Mouse (Mus musculus) embryonic stem cell, embryonic (primary cell): ENCODE results near the gene Fstl3.

Experiments used
- CTCF ChIA-PET, 4 experiments: fragments of 300-600 bp in 2 of 4; fragments of 350-600 bp in 2 of 4; sonication (Branson Sonifier 250); formaldehyde crosslinking; loops; one replicate each; lab custom pipeline; 2022; ENCODE audit warnings: inconsistent platforms in 2 of 4; lab: Charles Lee
- POLR2A ChIA-PET, 4 experiments: fragments of 300-600 bp in 2 of 4; fragments of 350-600 bp in 2 of 4; sonication (Branson Sonifier 250); formaldehyde crosslinking; loops; one replicate each; lab custom pipeline; 2022; ENCODE audit warnings: antibody characterized with exemption in 4 of 4, inconsistent platforms in 1 of 4; lab: Charles Lee

Gene Fstl3

GRCm38 (mm10) chr10:79767372-79768244 lies 9.5 kb upstream of the Fstl3 start:
- ChIA-PET CTCF (interaction anchor here (0.5 to 4.5 kb wide), 48 partner anchors 9 to 909 kb away, joined by 3 to 58 read pairs (median 3); partner anchors contain the start of genes Palm (in 2 of the 4), Abhd17a (in 1 of the 4), Arid3a (in 1 of the 4) and C2cd4c (in 1 of the 4)), POLR2A (interaction anchor here in 3 of 4 experiments (0.5 to 2.6 kb wide), 38 partner anchors 9 to 504 kb away, joined by 3 to 18 read pairs (median 4); partner anchors contain the start of genes Ptbp1 (in 3 of the 3), Med16 (in 2 of the 3), Bsg (in 1 of the 3) and Fgf22 (in 1 of the 3))

- POLR2A ChIA-PET = interaction anchor here (0.6 to 2.0 kb wide), 18 partner anchors 10 to 86 kb away, joined by 3 to 18 read pairs (median 4); partner anchors contain the start of genes Ptbp1 (in 2 of the 4), Cdc34 (in 1 of the 4), Fgf22 (in 1 of the 4) and Polrmt (in 1 of the 4)
- CTCF ChIA-PET = interaction anchor here (0.5 to 4.5 kb wide), 30 partner anchors 9 to 1733 kb away, joined by 3 to 58 read pairs (median 4); partner anchors contain the start of genes Palm (in 2 of the 4), Bsg (in 1 of the 4), Fstl3 (in 1 of the 4) and Gm26602 (in 1 of the 4)
Observed at GRCm38 (mm10) chr10:79768400-79768799, 8.7 kb upstream of the Fstl3 start.

DNA sequence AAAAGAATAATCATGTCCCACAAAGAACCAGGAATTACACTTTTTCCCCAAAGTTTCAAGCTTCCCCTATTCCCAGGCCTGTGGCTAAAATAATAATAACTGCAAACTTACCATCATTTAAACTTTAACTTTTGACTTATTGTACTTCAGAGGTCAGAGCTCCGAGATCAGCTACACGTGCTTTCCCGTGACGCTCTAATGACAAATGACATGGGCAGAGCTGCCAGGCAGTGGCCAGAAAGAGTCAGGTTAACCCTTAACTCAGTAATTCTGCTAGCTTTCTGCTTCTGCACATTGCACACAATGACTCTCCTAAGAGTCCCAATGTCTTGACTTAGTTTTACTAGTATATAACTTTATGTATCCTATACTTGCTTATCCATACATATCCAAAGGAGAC lies 7.7 kb upstream of the Fstl3 start:
- ChIA-PET POLR2A (interaction anchor here in 3 of 4 experiments (0.6 to 2.0 kb wide), 12 partner anchors 9 to 1281 kb away, joined by 3 to 11 read pairs (median 4); partner anchors contain the start of genes Ptbp1 (in 2 of the 3), Cdc34 (in 1 of the 3) and Polrmt (in 1 of the 3)), CTCF (interaction anchor here (0.6 to 4.5 kb wide), 22 partner anchors 8 to 329 kb away, joined by 3 to 58 read pairs (median 6); partner anchors contain the start of genes Palm (in 2 of the 4), Bsg (in 1 of the 4) and Fstl3 (in 1 of the 4))

- ChIA-PET CTCF (interaction anchor here in 3 of 4 experiments (0.6 to 2.0 kb wide), 17 partner anchors 8 to 1633 kb away, joined by 3 to 9 read pairs (median 3); partner anchors contain the start of gene Palm (in 1 of the 3)), POLR2A (interaction anchor here in 2 of 4 experiments (0.6 to 1.4 kb wide), 3 partner anchors 12 to 396 kb away, joined by 3 to 4 read pairs (median 3); partner anchors contain the start of gene Med16 (in 1 of the 2))
Observed at GRCm38 (mm10) chr10:79772320-79772719, 4.8 kb upstream of the Fstl3 start.

DNA sequence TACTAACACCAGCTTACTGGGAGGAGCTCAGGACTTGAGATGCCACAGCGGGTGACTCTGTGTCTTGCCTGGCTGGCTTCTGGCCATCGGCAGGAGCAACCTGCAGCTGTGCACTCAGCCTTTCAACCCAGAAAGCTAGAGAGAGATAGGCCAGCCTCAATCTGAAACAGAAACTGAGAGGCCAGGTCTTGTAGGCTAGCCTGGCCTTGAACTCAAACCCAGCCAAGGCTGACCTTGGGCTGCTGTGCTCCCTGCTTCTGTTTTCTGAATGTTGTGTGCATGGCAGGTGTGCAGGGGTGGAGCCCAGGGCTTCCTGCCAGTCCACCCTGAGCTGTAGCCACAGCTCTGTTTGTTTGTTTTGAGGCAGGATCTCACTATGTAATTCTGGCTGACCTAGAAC lies 3.9 kb upstream of the Fstl3 start:
- CTCF ChIA-PET = interaction anchor here in 2 of 4 experiments (0.7 to 2.0 kb wide), 15 partner anchors 9 to 187 kb away, joined by 3 to 7 read pairs (median 3); partner anchors contain the start of gene Palm (in 2 of the 2)
- POLR2A ChIA-PET = interaction anchor here in 3 of 4 experiments (0.6 to 1.4 kb wide), 5 partner anchors 11 to 1146 kb away, joined by 3 to 7 read pairs (median 3); partner anchors contain the start of genes Bsg (in 1 of the 3) and Med16 (in 1 of the 3)

DNA sequence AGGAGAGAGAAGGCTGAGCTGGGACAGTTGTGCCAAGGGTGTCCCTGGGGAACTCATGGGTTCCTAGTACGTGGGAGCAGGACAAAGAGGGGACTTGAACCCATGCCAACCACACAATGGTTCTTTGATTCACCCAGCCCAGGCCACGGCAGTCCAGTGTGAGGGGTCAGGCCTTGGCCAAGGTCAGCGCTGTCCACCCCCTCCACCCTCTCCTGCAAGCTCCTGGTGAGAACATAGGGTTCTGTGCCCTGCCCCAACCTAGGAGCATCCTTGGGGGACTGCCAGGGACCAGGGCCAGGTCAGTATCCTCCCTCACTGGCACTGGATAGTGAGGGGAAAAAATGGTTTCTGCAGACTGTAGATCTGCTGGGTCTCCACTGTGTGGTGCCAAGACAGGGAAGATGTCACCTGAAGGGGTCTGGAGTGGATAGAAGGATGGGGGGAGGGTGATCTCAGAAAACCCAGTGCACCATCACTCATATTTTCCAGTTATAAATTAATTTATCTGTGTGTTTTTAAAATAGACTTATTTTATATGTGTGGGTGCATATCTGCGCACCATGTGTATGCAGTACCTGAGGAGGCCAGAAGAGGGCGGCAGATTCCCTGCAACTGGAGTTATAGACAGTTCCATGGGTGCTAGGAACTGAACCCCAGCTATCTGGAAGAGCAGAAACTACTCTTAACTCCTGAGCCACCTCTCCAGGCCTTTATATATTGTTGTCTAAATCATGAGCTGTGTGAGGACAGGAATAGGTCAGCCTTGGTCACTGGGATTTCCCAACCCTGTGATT lies 2.4 kb upstream of the Fstl3 start:
- ChIA-PET POLR2A (interaction anchor here in 2 of 4 experiments (0.5 to 1.1 kb wide), 3 partner anchors 27 to 152 kb away, joined by 3 to 9 read pairs (median 4); partner anchors contain the start of gene Bsg (in 1 of the 2)), CTCF (interaction anchor here (0.6 to 2.3 kb wide), 7 partner anchors 14 to 115 kb away, joined by 3 to 10 read pairs (median 4); no protein-coding TSS in a partner anchor)

- POLR2A ChIA-PET = interaction anchor here in 3 of 4 experiments (0.5 to 1.6 kb wide), 7 partner anchors 9 to 74 kb away, joined by 3 to 6 read pairs (median 4); partner anchors contain the start of gene Bsg (in 1 of the 3)
- CTCF ChIA-PET = interaction anchor here (0.5 to 1.8 kb wide), 17 partner anchors 8 to 1852 kb away, joined by 3 to 10 read pairs (median 4); partner anchors contain the start of genes Madcam1 (in 1 of the 4), Med16 (in 1 of the 4) and Wdr18 (in 1 of the 4)
Observed at GRCm38 (mm10) chr10:79778006-79778405, 934 bp downstream of the Fstl3 start.

- CTCF ChIA-PET = interaction anchor here (1.0 to 2.4 kb wide), 10 partner anchors 9 to 106 kb away, joined by 3 to 58 read pairs (median 6); partner anchors contain the start of genes Misp (in 1 of the 4) and Rnf126 (in 1 of the 4)
- POLR2A ChIA-PET = interaction anchor here in 3 of 4 experiments (0.5 to 2.3 kb wide), 9 partner anchors 8 to 513 kb away, joined by 3 to 14 read pairs (median 8); partner anchors contain the start of genes Bsg (in 1 of the 3) and Rps15 (in 1 of the 3)
Observed at GRCm38 (mm10) chr10:79779193-79779592, 2.1 kb downstream of the Fstl3 start.

DNA sequence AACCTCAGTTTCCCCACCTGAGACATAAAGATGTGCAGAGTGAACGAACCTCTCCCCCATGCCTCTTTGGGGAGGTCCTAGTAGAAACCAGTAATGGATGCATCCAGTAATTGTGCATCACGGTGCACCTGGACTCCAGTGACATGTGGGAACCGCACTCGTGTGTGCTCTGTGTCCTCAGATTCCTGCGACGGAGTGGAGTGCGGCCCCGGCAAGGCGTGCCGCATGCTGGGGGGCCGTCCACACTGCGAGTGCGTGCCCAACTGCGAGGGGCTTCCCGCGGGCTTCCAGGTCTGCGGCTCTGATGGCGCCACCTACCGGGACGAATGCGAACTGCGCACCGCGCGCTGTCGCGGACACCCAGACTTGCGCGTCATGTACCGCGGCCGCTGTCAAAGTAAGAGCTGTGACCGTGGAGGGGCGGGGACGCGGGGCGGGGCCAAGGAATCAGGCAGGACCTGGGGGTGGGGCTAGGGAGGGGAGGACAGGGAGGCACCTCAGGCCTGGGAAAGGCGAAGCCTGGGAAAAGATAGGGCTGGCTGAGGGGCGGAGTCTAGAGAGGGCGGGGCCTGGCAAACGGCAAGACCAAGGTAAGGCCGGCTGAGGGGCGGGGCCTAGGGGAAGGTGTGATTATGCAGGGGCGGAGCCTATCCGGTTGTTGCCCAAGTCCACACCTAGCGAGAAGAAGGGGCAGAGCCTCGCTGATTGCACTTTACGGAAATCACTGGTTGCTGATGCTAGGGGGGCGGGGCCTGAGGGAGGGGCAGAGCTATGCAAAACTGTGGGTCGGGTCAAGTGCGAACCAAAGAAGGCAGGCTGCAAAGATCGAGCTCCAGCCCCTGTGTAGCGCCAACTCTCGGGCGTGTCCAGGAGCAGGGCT lies 3.0 kb downstream of the Fstl3 start:
- CTCF ChIA-PET = interaction anchor here (0.5 to 3.3 kb wide), 129 partner anchors 8 to 1590 kb away, joined by 3 to 75 read pairs (median 4); partner anchors contain the start of genes Palm (in 4 of the 4), Bsg (in 3 of the 4), Rnf126 (in 3 of the 4) and Med16 (in 2 of the 4)
- POLR2A ChIA-PET = interaction anchor here in 3 of 4 experiments (0.5 to 2.3 kb wide), 108 partner anchors 9 to 1725 kb away, joined by 3 to 26 read pairs (median 4); partner anchors contain the start of genes Ptbp1 (in 3 of the 3), Rnf126 (in 3 of the 3), Bsg (in 2 of the 3) and Med16 (in 2 of the 3)

DNA sequence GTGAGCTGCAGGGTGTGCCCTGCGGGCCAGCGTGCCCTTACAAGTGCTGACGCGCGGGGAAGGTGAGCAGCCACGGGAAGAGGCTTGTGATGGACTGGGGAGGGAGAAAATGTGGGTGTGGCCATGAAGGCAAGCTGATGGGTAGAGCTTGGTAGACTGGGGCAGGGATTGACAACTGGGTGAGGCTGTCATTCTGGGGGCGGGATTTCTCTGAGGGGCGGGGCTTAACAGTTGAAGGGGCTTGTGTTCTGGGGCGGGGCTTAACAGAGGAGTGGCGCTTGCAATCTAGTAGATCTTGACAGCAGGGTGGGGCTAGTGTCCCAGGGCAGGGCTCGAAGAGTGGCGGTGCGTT lies 3.6 kb downstream of the Fstl3 start:
- ChIA-PET CTCF (interaction anchor here (0.5 to 3.3 kb wide), 123 partner anchors 8 to 1591 kb away, joined by 3 to 75 read pairs (median 4); partner anchors contain the start of genes Palm (in 4 of the 4), Bsg (in 3 of the 4), Rnf126 (in 3 of the 4) and Med16 (in 2 of the 4)), POLR2A (interaction anchor here in 3 of 4 experiments (0.5 to 2.3 kb wide), 103 partner anchors 8 to 1726 kb away, joined by 3 to 26 read pairs (median 4); partner anchors contain the start of genes Ptbp1 (in 3 of the 3), Rnf126 (in 3 of the 3), Bsg (in 2 of the 3) and Med16 (in 2 of the 3))

GRCm38 (mm10) chr10:79781139-79781538 lies 4.1 kb downstream of the Fstl3 start:
- ChIA-PET POLR2A (interaction anchor here in 3 of 4 experiments (0.6 to 2.3 kb wide), 49 partner anchors 8 to 1355 kb away, joined by 3 to 26 read pairs (median 5); partner anchors contain the start of genes Ptbp1 (in 3 of the 3), Palm (in 2 of the 3), Polrmt (in 2 of the 3) and Rnf126 (in 2 of the 3)), CTCF (interaction anchor here in 3 of 4 experiments (0.6 to 3.3 kb wide), 30 partner anchors 9 to 445 kb away, joined by 3 to 75 read pairs (median 8); partner anchors contain the start of genes Bsg (in 2 of the 3), Med16 (in 1 of the 3), Misp (in 1 of the 3) and Mum1 (in 1 of the 3))

GRCm38 (mm10) chr10:79781956-79782355 lies 4.9 kb downstream of the Fstl3 start:
- ChIA-PET POLR2A (interaction anchor here in 2 of 4 experiments (0.5 to 1.4 kb wide), 4 partner anchors 19 to 82 kb away, joined by 3 to 5 read pairs (median 3); partner anchors contain the start of gene Ptbp1 (in 1 of the 2)), CTCF (interaction anchor here in 2 of 4 experiments (0.5 to 3.3 kb wide), 7 partner anchors 9 to 242 kb away, joined by 3 to 75 read pairs (median 3); partner anchors contain the start of genes Palm (in 2 of the 2), Bsg (in 1 of the 2) and Prss57 (in 1 of the 2))

DNA sequence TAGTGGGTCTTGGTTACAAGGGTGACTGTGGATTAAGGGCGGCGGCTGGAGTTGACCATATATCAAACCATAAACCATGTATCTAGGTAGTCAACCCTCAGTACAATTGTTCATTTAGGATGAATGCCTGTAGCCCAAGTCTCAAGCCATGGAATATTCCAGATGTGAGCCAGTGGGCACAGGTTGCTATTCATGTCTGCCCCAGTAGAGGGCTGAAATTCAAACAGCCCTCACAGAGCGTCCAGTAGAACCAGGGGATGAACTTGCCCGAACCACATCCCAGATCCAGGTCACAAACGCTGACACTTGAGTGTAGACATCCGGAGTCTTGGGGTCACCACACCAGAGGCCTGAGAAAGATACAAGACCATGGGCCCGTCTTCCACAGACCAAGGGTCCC lies 6.0 kb downstream of the Fstl3 start:
- CTCF ChIA-PET = interaction anchor here in 3 of 4 experiments (0.5 to 3.3 kb wide), 5 partner anchors 9 to 175 kb away, joined by 3 to 75 read pairs (median 3); partner anchors contain the start of genes Palm (in 1 of the 3) and Prss57 (in 1 of the 3)
- POLR2A ChIA-PET = no interaction called here
